Mouse (Mus musculus): ENCODE measurements around the gene Olfr1121. TPM values are rescaled to one million over a fixed set of nuclear protein-coding genes. Genes with fewer than 3 reads are reported as not detected.

Gene Olfr1121
- polyA plus RNA-seq, 1 experiment from 2014 or later = not detected

Other genes starting within 250 kb of the Olfr1121 start
- gene Olfr1110, start 229.6 kb upstream of the Olfr1121 start, polyA plus RNA-seq (2014; fragmentation: Nextera tagmentation; extraction: Ambion mirVana) = not detected in 2 replicates
- gene Olfr1111, start 217.3 kb upstream of the Olfr1121 start, polyA plus RNA-seq (2014; fragmentation: Nextera tagmentation; extraction: Ambion mirVana) = not detected in 2 replicates
- gene Olfr1112, start 182.1 kb upstream of the Olfr1121 start, polyA plus RNA-seq (2014; fragmentation: Nextera tagmentation; extraction: Ambion mirVana) = not detected in 2 replicates
- gene Olfr1113, start 160.9 kb upstream of the Olfr1121 start, polyA plus RNA-seq (2014; fragmentation: Nextera tagmentation; extraction: Ambion mirVana) = not detected in 2 replicates
- not detected in 2 replicates for gene Olfr1115, start 121.9 kb upstream of the Olfr1121 start, polyA plus RNA-seq (2014; fragmentation: Nextera tagmentation; extraction: Ambion mirVana)
- gene Olfr1116, start 102.4 kb upstream of the Olfr1121 start, polyA plus RNA-seq (2014; fragmentation: Nextera tagmentation; extraction: Ambion mirVana) = not detected in 2 replicates
- not detected in 2 replicates for gene Olfr1118, start 62.3 kb upstream of the Olfr1121 start, polyA plus RNA-seq (2014; fragmentation: Nextera tagmentation; extraction: Ambion mirVana)
- not detected in 2 replicates for gene Olfr1120, start 15.1 kb upstream of the Olfr1121 start, polyA plus RNA-seq (2014; fragmentation: Nextera tagmentation; extraction: Ambion mirVana)
- not detected in 2 replicates for gene Olfr1122, start 16.0 kb downstream of the Olfr1121 start, polyA plus RNA-seq (2014; fragmentation: Nextera tagmentation; extraction: Ambion mirVana)
- gene Olfr1123, start 46.7 kb downstream of the Olfr1121 start, polyA plus RNA-seq (2014; fragmentation: Nextera tagmentation; extraction: Ambion mirVana) = not detected in 2 replicates
- gene Olfr1124, start 60.4 kb downstream of the Olfr1121 start, polyA plus RNA-seq (2014; fragmentation: Nextera tagmentation; extraction: Ambion mirVana) = 0.09 TPM in 1 of 2 replicates, not detected in the other
- gene Olfr1126, start 84.1 kb downstream of the Olfr1121 start, polyA plus RNA-seq (2014; fragmentation: Nextera tagmentation; extraction: Ambion mirVana) = not detected in 2 replicates
- gene Pramel7, start 127.2 kb downstream of the Olfr1121 start, polyA plus RNA-seq (2014; fragmentation: Nextera tagmentation; extraction: Ambion mirVana) = not detected in 2 replicates
- gene Pramel6, start 136.7 kb downstream of the Olfr1121 start, polyA plus RNA-seq (2014; fragmentation: Nextera tagmentation; extraction: Ambion mirVana) = not detected in 2 replicates
- gene Olfr153, start 161.9 kb downstream of the Olfr1121 start, polyA plus RNA-seq (2014; fragmentation: Nextera tagmentation; extraction: Ambion mirVana) = not detected in 2 replicates
- not detected in 2 replicates for gene Olfr1128, start 175.6 kb downstream of the Olfr1121 start, polyA plus RNA-seq (2014; fragmentation: Nextera tagmentation; extraction: Ambion mirVana)
- not detected in 2 replicates for gene Olfr1129, start 204.0 kb downstream of the Olfr1121 start, polyA plus RNA-seq (2014; fragmentation: Nextera tagmentation; extraction: Ambion mirVana)
- gene Olfr1130, start 236.3 kb downstream of the Olfr1121 start, polyA plus RNA-seq (2014; fragmentation: Nextera tagmentation; extraction: Ambion mirVana) = not detected in 2 replicates

Data from forebrain, embryonic 14.5 days (tissue).